Mouse (Mus musculus): ENCODE data around the gene Fam168b.

GRCm38 (mm10) chr1:34851562-34851961 is 8.7 kb upstream of the Fam168b start:
- TF ChIP-seq POLR2A (IDR thresholded peaks at IDR 0.05; ENCODE audit: insufficient read depth, low read length) (no peak), CTCF (IDR thresholded peaks at IDR 0.05; ENCODE audit: low read depth, low read length) (no peak)
